21 mouse cellular contexts compared by ENCODE assay signal in genomic region chr6:87503536-87503935, GRCm38 (mm10). TPM values are rescaled to one million over a fixed set of nuclear protein-coding genes. Genes with fewer than 3 reads are reported as not detected.
A peak's percentile ranks its signal among the peaks of the same experiment; 100 is the strongest.
DNase-seq lines count a peak whose midpoint lies in the region; ATAC-seq and TF ChIP-seq lines count a peak whose summit lies in the region.
"Had no signal": no experiment of that assay in that cellular context is flagged by ENCODE, and none has a peak within 500 bp of the region (broad histone marks: within the 10 kb centered on the region; RNA-seq: fewer than 3 reads in every experiment).

No protein-coding gene starts in this region.

- no peaks in the 10 kb centered on the region for H3K9me3 ChIP-seq in liver, postnatal 0 days (ENCODE audit: low read length)
- no peaks in the 10 kb centered on the region for H3K9me3 ChIP-seq in intestine, postnatal 0 days (ENCODE audit: control insufficient read depth)
- H3K9me3 ChIP-seq: embryonic facial prominence, embryonic 13.5 days; forebrain, embryonic 10.5 days; G1E; heart, embryonic 13.5 days; hindbrain, embryonic 15.5 days had no signal

- no peaks in the 10 kb centered on the region for H3K36me3 ChIP-seq in liver, postnatal 0 days (replicated peaks; ENCODE audit: insufficient read depth, low read length)
- H3K36me3 ChIP-seq in thymus, adult 2 months (ENCODE audit: control insufficient read depth, insufficient read depth, low read length): peaks cover 6% of the 10 kb centered on the region
- peaks cover 14% of the 10 kb centered on the region; the same call in 1 of the 2 replicates for H3K36me3 ChIP-seq in macrophage (ENCODE audit: inconsistent target)
- H3K36me3 ChIP-seq in intestine, postnatal 0 days (ENCODE audit: control insufficient read depth, insufficient read depth): no peaks in the 10 kb centered on the region
- H3K36me3 ChIP-seq: embryonic facial prominence, embryonic 13.5 days; forebrain, embryonic 10.5 days; G1E; heart, embryonic 13.5 days; hindbrain, embryonic 15.5 days had no signal

- no peak for TF ChIP-seq POLR2A in thymus, adult 2 months (IDR thresholded peaks at IDR 0.05; ENCODE audit: control insufficient read depth, extremely low read depth, insufficient read depth, low read length, poor library complexity)

- DNase-seq in liver, postnatal 0 days: no peak
- DNase-seq in liver: no peak
- DNase-seq in thymus, adult 2 months: no peak
- no peak for DNase-seq in thymus, postnatal 4 days
- no peak for DNase-seq in urinary bladder, postnatal 25 days (ENCODE audit: low spot score)
- DNase-seq in layer of hippocampus, postnatal 14 days (ENCODE audit: low spot score in 2 of 2): no peak
- DNase-seq: adrenal gland, postnatal 10 days; cerebellum, adult 18-20 months; cerebellum, adult 9-11 months; cerebellum, postnatal 36 days; gastrocnemius, adult 2 months; gastrocnemius, postnatal 36 days; heart, postnatal 36 days had no signal

- no peak overlapping the region for H3K9ac ChIP-seq in liver, postnatal 0 days (replicated peaks)
- no peak overlapping the region for H3K9ac ChIP-seq in intestine, postnatal 0 days (ENCODE audit: low read depth, low read length)
- H3K9ac ChIP-seq: embryonic facial prominence, embryonic 13.5 days; heart, embryonic 13.5 days; hindbrain, embryonic 15.5 days had no signal

- no peak for TF ChIP-seq EP300 in liver, postnatal 0 days (IDR thresholded peaks at IDR 0.05; ENCODE audit: low read depth)

- no peak for TF ChIP-seq CTCF in liver, postnatal 0 days (IDR thresholded peaks at IDR 0.05; ENCODE audit: low read depth)
- TF ChIP-seq CTCF in thymus, adult 2 months (IDR thresholded peaks at IDR 0.05; ENCODE audit: borderline replicate concordance, control insufficient read depth, extremely low read depth, insufficient read depth, low read length, poor library complexity): no peak
- no peak for TF ChIP-seq CTCF in intestine, postnatal 0 days (IDR thresholded peaks at IDR 0.05; ENCODE audit: low read depth)

- H3K4me3 ChIP-seq in liver, postnatal 0 days (ENCODE audit: low read depth, low read length): no peak overlapping the region
- H3K4me3 ChIP-seq in thymus, adult 2 months (ENCODE audit: control insufficient read depth, insufficient read depth, low read length): no peak overlapping the region
- H3K4me3 ChIP-seq in macrophage (ENCODE audit: inconsistent target): no peak overlapping the region
- H3K4me3 ChIP-seq in intestine, postnatal 0 days (ENCODE audit: low read depth, low read length): no peak overlapping the region
- H3K4me3 ChIP-seq: embryonic facial prominence, embryonic 13.5 days; forebrain, embryonic 10.5 days; gastrocnemius, adult 2 months; heart, embryonic 13.5 days; hindbrain, embryonic 15.5 days had no signal

- ATAC-seq in liver, postnatal 0 days: no peak
- ATAC-seq in intestine, postnatal 0 days: no peak
- ATAC-seq: forebrain, embryonic 14.5 days had no signal

- H3K79me2 ChIP-seq in macrophage (ENCODE audit: inconsistent target): peaks cover 78% of the 10 kb centered on the region

- H3K27me3 ChIP-seq in liver, postnatal 0 days (ENCODE audit: insufficient read depth, low read length): no peaks in the 10 kb centered on the region
- H3K27me3 ChIP-seq in thymus, adult 2 months (ENCODE audit: control insufficient read depth, insufficient read depth, low read length): no peaks in the 10 kb centered on the region
- no peaks in the 10 kb centered on the region for H3K27me3 ChIP-seq in intestine, postnatal 0 days (replicated peaks; ENCODE audit: control insufficient read depth, insufficient read depth, low read length)
- H3K27me3 ChIP-seq: embryonic facial prominence, embryonic 13.5 days; hindbrain, embryonic 15.5 days had no signal

- peak overlapping the region; percentile 81 for H3K27ac ChIP-seq in liver, postnatal 0 days (ENCODE audit: low read depth)
- H3K27ac ChIP-seq in thymus, adult 2 months (ENCODE audit: control insufficient read depth, insufficient read depth, low read length): peak overlapping the region; percentile 43
- H3K27ac ChIP-seq in macrophage: peak overlapping the region; percentile 84
- no peak overlapping the region for H3K27ac ChIP-seq in intestine, postnatal 0 days (ENCODE audit: low read depth, low read length)
- H3K27ac ChIP-seq: embryonic facial prominence, embryonic 13.5 days; forebrain, embryonic 10.5 days; gastrocnemius, adult 2 months; heart, embryonic 13.5 days; hindbrain, embryonic 15.5 days had no signal

- peaks cover 16% of the 10 kb centered on the region for H3K4me1 ChIP-seq in liver, postnatal 0 days (ENCODE audit: insufficient read depth)
- peaks cover 50% of the 10 kb centered on the region for H3K4me1 ChIP-seq in thymus, adult 2 months (replicated peaks; ENCODE audit: control insufficient read depth, insufficient read depth, low read length)
- H3K4me1 ChIP-seq in intestine, postnatal 0 days (replicated peaks; ENCODE audit: control insufficient read depth, insufficient read depth, low read length): no peaks in the 10 kb centered on the region
- H3K4me1 ChIP-seq: heart, embryonic 13.5 days; hindbrain, embryonic 15.5 days had no signal

- WGBS in liver, postnatal 0 days (ENCODE audit: insufficient replicate concordance): 87% methylated on average over 1 of the region's 1 CpGs
- 82% methylated on average over 1 of the region's 1 CpGs for WGBS in thymus, adult 2 months
- WGBS in macrophage (ENCODE audit: missing documents): 100% methylated on average over 1 of the region's 1 CpGs
- WGBS in intestine, postnatal 0 days: 88% methylated on average over 1 of the region's 1 CpGs

- H3K4me2 ChIP-seq in liver, postnatal 0 days (ENCODE audit: low read depth, low read length): 0 out of 2 replicates have a peak overlapping the region, but pooled peaks have one; percentile 9
- H3K4me2 ChIP-seq in intestine, postnatal 0 days (replicated peaks; ENCODE audit: low read depth): no peak overlapping the region
- H3K4me2 ChIP-seq: embryonic facial prominence, embryonic 13.5 days; heart, embryonic 13.5 days; hindbrain, embryonic 15.5 days had no signal

RNA-seq across cellular contexts. Expression of gene Arhgap25, which starts 29.5 kb away (rescaled TPM):
- 6.0 TPM in 2 replicates for polyA plus RNA-seq in liver, postnatal 0 days (2015; fragmentation: Nextera tagmentation; extraction: Ambion mirVana)
- polyA plus RNA-seq in thymus, adult 2 months (2012; rRNA removed): 17.2 TPM in 2 replicates
- 100 to 1,000 TPM in 17 of 26 experiments, 10 to 100 TPM in 9; 16.9 to 236 (median 130) TPM for total RNA-seq in macrophage (2018; cell fraction: chromatin; rRNA removed)
- 100 to 1,000 TPM in 2 of 26 experiments, 10 to 100 TPM in 24; 20.6 to 107 (median 78.6) TPM for total RNA-seq in macrophage (2018; cell fraction: cytosol; rRNA removed)
- total RNA-seq in macrophage (2018; cell fraction: nucleus; rRNA removed): 100 to 1,000 TPM in 15 of 26 experiments, 10 to 100 TPM in 11; 20.6 to 179 (median 118) TPM
- polyA plus RNA-seq in macrophage (2018): 57.1 to 128 TPM (median 92.0 TPM) in 3 replicates
- polyA plus RNA-seq in intestine, postnatal 0 days (2015; fragmentation: Nextera tagmentation; extraction: Ambion mirVana): 1.5 and 2.1 TPM in 2 replicates
- total RNA-seq in layer of hippocampus, postnatal 14 days (2021): 1 to 10 TPM; 2.7 to 3.3 TPM
